Mouse (Mus musculus) E14TG2a.4 (cell line): ENCODE measurements around the gene Medag.

Experiments used
- H3K27me3 ChIP-seq: 2 replicates; pipeline ENCODE4 v1.6.1; 2014; ENCODE audit warnings: low read length, control low read depth; ENCODE audit not compliant: insufficient read depth
- H3K36me3 ChIP-seq: 2 replicates; pipeline ENCODE4 v1.6.1; 2014; ENCODE audit warnings: low read length, control low read depth; ENCODE audit not compliant: insufficient read depth
- H3K4me1 ChIP-seq: replicated peaks from 2 replicates; pipeline ENCODE4 v1.6.1; 2014; ENCODE audit warnings: low read depth, low read length, control low read depth
- H3K4me3 ChIP-seq: replicated peaks from 2 replicates; pipeline ENCODE4 v1.5.1; 2014; ENCODE audit warnings: mild to moderate bottlenecking, low read length
- H3K9me3 ChIP-seq: 2 replicates; pipeline ENCODE4 v1.6.1; 2014; ENCODE audit warnings: low read length, control low read depth
- CTCF ChIP-seq: conservative IDR thresholded peaks from 2 replicates; pipeline ENCODE4 v1.5.1; 2014; ENCODE audit warnings: low read length
- NANOG ChIP-seq: IDR thresholded peaks from 2 replicates; pipeline ENCODE4 v1.6.1; 2014; ENCODE audit warnings: borderline replicate concordance, low read length, mixed read lengths
- POU5F1 ChIP-seq: IDR thresholded peaks from 2 replicates; pipeline ENCODE4 v1.6.1; 2014; ENCODE audit warnings: low read length, borderline replicate concordance

Gene Medag

GRCm38 (mm10) chr5:149446495-149446894 is 34.9 kb downstream of the Medag start:
- no peaks in the 10 kb centered on the region for H3K9me3 ChIP-seq
- no peaks in the 10 kb centered on the region for H3K36me3 ChIP-seq
- H3K4me1 ChIP-seq: peaks cover 5% of the 10 kb centered on the region; the same call in 1 of the 2 replicates
- TF ChIP-seq NANOG: no peak
- H3K4me3 ChIP-seq: no peak overlapping the region
- H3K27me3 ChIP-seq: peaks cover 11% of the 10 kb centered on the region

- Histone ChIP-seq H3K9me3 (no peaks in the 10 kb centered on the region), H3K36me3 (no peaks in the 10 kb centered on the region), H3K4me3 (no peak overlapping the region), H3K27me3 (0 out of 2 replicates have a peak, but pooled peaks cover 2% of the 10 kb centered on the region), H3K4me1 (no peaks in the 10 kb centered on the region)
- no peak for TF ChIP-seq NANOG
- peak; percentile 91 for TF ChIP-seq CTCF
Measured at GRCm38 (mm10) chr5:149447733-149448132, 36.2 kb downstream of the Medag start.

GRCm38 (mm10) chr5:149449406-149449805 is 37.9 kb downstream of the Medag start:
- Histone ChIP-seq H3K27me3 (peaks cover 5% of the 10 kb centered on the region; the same call in 1 of the 2 replicates), H3K4me3 (no peak overlapping the region), H3K4me1 (no peaks in the 10 kb centered on the region), H3K36me3 (no peaks in the 10 kb centered on the region), H3K9me3 (no peaks in the 10 kb centered on the region)
- TF ChIP-seq NANOG (no peak), POU5F1 (no peak), CTCF (no peak)

- TF ChIP-seq CTCF (no peak), NANOG (no peak), POU5F1 (no peak)
- Histone ChIP-seq H3K9me3 (no peaks in the 10 kb centered on the region), H3K27me3 (peaks cover 3% of the 10 kb centered on the region; the same call in 1 of the 2 replicates), H3K4me3 (no peak overlapping the region), H3K4me1 (no peaks in the 10 kb centered on the region), H3K36me3 (no peaks in the 10 kb centered on the region)
Measured at GRCm38 (mm10) chr5:149451209-149451681, 39.7 kb downstream of the Medag start.

GRCm38 (mm10) chr5:149454281-149454680 is 42.7 kb downstream of the Medag start:
- Histone ChIP-seq H3K9me3 (no peaks in the 10 kb centered on the region), H3K4me3 (no peak overlapping the region), H3K4me1 (peaks cover 6% of the 10 kb centered on the region; the same call in 1 of the 2 replicates), H3K27me3 (peaks cover 3% of the 10 kb centered on the region; the same call in 1 of the 2 replicates), H3K36me3 (no peaks in the 10 kb centered on the region)
- peak; percentile 90 for TF ChIP-seq CTCF
- no peak for TF ChIP-seq POU5F1

GRCm38 (mm10) chr5:149456544-149456943 is 45.0 kb downstream of the Medag start:
- TF ChIP-seq CTCF: peak; percentile 83
- no peak for TF ChIP-seq NANOG
- Histone ChIP-seq H3K9me3 (no peaks in the 10 kb centered on the region), H3K27me3 (peaks cover 3% of the 10 kb centered on the region; the same call in 1 of the 2 replicates), H3K4me1 (peaks cover 6% of the 10 kb centered on the region; the same call in 1 of the 2 replicates), H3K4me3 (no peak overlapping the region), H3K36me3 (no peaks in the 10 kb centered on the region)

GRCm38 (mm10) chr5:149462071-149462470 is 50.5 kb downstream of the Medag start:
- no peaks in the 10 kb centered on the region for H3K36me3 ChIP-seq
- H3K4me1 ChIP-seq: peaks cover 6% of the 10 kb centered on the region; the same call in 1 of the 2 replicates
- no peak overlapping the region for H3K4me3 ChIP-seq
- H3K9me3 ChIP-seq: no peaks in the 10 kb centered on the region
- TF ChIP-seq POU5F1 (no peak), NANOG (no peak), CTCF (no peak)
- peaks cover 18% of the 10 kb centered on the region for H3K27me3 ChIP-seq

- Histone ChIP-seq H3K4me3 (no peak overlapping the region), H3K27me3 (peaks cover 20% of the 10 kb centered on the region), H3K9me3 (no peaks in the 10 kb centered on the region), H3K4me1 (no peaks in the 10 kb centered on the region), H3K36me3 (no peaks in the 10 kb centered on the region)
- no peak for TF ChIP-seq CTCF
- no peak for TF ChIP-seq NANOG
- TF ChIP-seq POU5F1: no peak
Measured at GRCm38 (mm10) chr5:149465305-149465704, 53.8 kb downstream of the Medag start.

- Histone ChIP-seq H3K4me1 (peaks cover 14% of the 10 kb centered on the region), H3K4me3 (peak overlapping the region; percentile 55), H3K27me3 (peaks cover 14% of the 10 kb centered on the region), H3K9me3 (peaks cover 5% of the 10 kb centered on the region), H3K36me3 (no peaks in the 10 kb centered on the region)
- TF ChIP-seq NANOG: no peak
- TF ChIP-seq CTCF: peak; percentile 80
- TF ChIP-seq POU5F1: no peak
Measured at GRCm38 (mm10) chr5:149474142-149474541, 62.6 kb downstream of the Medag start.
